Mouse (Mus musculus) stomach, postnatal 0 days (tissue): ENCODE measurements around the gene Ccl20. TPM values are rescaled to one million over a fixed set of nuclear protein-coding genes. Genes with fewer than 3 reads are reported as not detected.

Source experiments
- ATAC-seq: fragments of 200-750 bp; cut with Nextera tagmentation; 2 replicates; pipeline ENCODE4 v1.8.0; 2017; ENCODE audit not compliant: low FRiP score, low TSS enrichment
- DNase-seq: peaks from one replicate; pipeline ENCODE4 v3.0.0-alpha.2; 2016; ENCODE audit warnings: low spot score
- H3K27ac ChIP-seq: fragments of 300-500 bp; sonication (generic); replicated peaks from 2 replicates; pipeline ENCODE4 v1.5.1; 2014; ENCODE audit warnings: mild to moderate bottlenecking, control low read depth
- H3K27me3 ChIP-seq: fragments of 300-500 bp; sonication (generic); 2 replicates; pipeline ENCODE4 v1.6.1; 2014; ENCODE audit warnings: low read length; ENCODE audit not compliant: control insufficient read depth, insufficient read depth
- H3K36me3 ChIP-seq: fragments of 300-500 bp; sonication (generic); 2 replicates; pipeline ENCODE4 v1.6.1; 2014; ENCODE audit warnings: low read length, mixed read lengths; ENCODE audit not compliant: control insufficient read depth, insufficient read depth
- H3K4me1 ChIP-seq: fragments of 300-500 bp; sonication (generic); replicated peaks from 2 replicates; pipeline ENCODE4 v1.6.1; 2014; ENCODE audit warnings: antibody characterized with exemption; ENCODE audit not compliant: control insufficient read depth, insufficient read depth
- H3K4me2 ChIP-seq: fragments of 300-500 bp; sonication (generic); replicated peaks from 2 replicates; pipeline ENCODE4 v1.6.1; 2014; ENCODE audit warnings: low read depth, mild to moderate bottlenecking, control low read depth, moderate library complexity
- H3K4me3 ChIP-seq: fragments of 300-500 bp; sonication (generic); 2 replicates; pipeline ENCODE4 v1.5.1; 2014; ENCODE audit warnings: low read depth, low read length, control low read depth
- H3K9ac ChIP-seq: fragments of 300-500 bp; sonication (generic); 2 replicates; pipeline ENCODE4 v1.6.1; 2014; ENCODE audit warnings: mild to moderate bottlenecking, low read length, control low read depth, mixed read lengths
- H3K9me3 ChIP-seq: fragments of 300-500 bp; sonication (generic); 2 replicates; pipeline ENCODE4 v1.6.1; 2016; ENCODE audit warnings: low read length; ENCODE audit not compliant: control insufficient read depth
- CTCF ChIP-seq: IDR thresholded peaks from 2 replicates; pipeline ENCODE4 v1.5.1; 2016; ENCODE audit warnings: antibody characterized with exemption, low read depth, mild to moderate bottlenecking, moderate library complexity
- EP300 ChIP-seq: optimal IDR thresholded peaks from 2 replicates; pipeline ENCODE3; 2016; ENCODE audit warnings: antibody characterized with exemption
- WGBS: fragments of 180-500 bp; shearing (Covaris S2); extraction: QIAGEN DNeasy Blood & Tissue Kit; methylation state at CpG from one replicate; pipeline ENCODE4 v1.1.7; 2014; 5-methylcytosine and 5-hydroxymethylcytosine counted together
- polyA plus RNA-seq: library from polyadenylated mRNA; unstranded; fragments of >200 nt; fragmentation: Nextera tagmentation; extraction: Ambion mirVana; gene quantifications from 2 replicates; pipeline ENCODE4 v1.2.1, GENCODE M21; 2015

Ccl20 gene
- polyA plus RNA-seq, 1 experiment from 2014 or later: 15.2 TPM

- WGBS: 55% methylated on average over 2 of the region's 2 CpGs
- ATAC-seq: peak; percentile 61; the same call in 1 of the 2 replicates
These were observed 31.8 kb upstream of the Ccl20 start for GRCm38 (mm10) chr1:83084790-83085189.

GRCm38 (mm10) chr1:83091268-83091667, 25.3 kb upstream of the Ccl20 start:
- no peak for DNase-seq

More at GRCm38 (mm10) chr1:83084790-83085189, 31.8 kb upstream of the Ccl20 start:
- TF ChIP-seq EP300: no peak
- no peak for TF ChIP-seq CTCF
- no peak overlapping the region for H3K27ac ChIP-seq
- no peaks in the 10 kb centered on the region for H3K36me3 ChIP-seq
- H3K4me2 ChIP-seq: no peak overlapping the region
- H3K4me3 ChIP-seq: no peak overlapping the region
- no peaks in the 10 kb centered on the region for H3K9me3 ChIP-seq
- DNase-seq: no peak
- no peak overlapping the region for H3K9ac ChIP-seq
- no peaks in the 10 kb centered on the region for H3K27me3 ChIP-seq
- H3K4me1 ChIP-seq: no peaks in the 10 kb centered on the region

GRCm38 (mm10) chr1:83096935-83097334, 19.6 kb upstream of the Ccl20 start:
- no peak overlapping the region for H3K27ac ChIP-seq

More at GRCm38 (mm10) chr1:83091268-83091667, 25.3 kb upstream of the Ccl20 start:
- H3K9ac ChIP-seq: no peak overlapping the region
- 49% methylated on average over 3 of the region's 3 CpGs for WGBS
- no peak overlapping the region for H3K4me3 ChIP-seq
- no peaks in the 10 kb centered on the region for H3K9me3 ChIP-seq
- H3K4me1 ChIP-seq: no peaks in the 10 kb centered on the region
- H3K27ac ChIP-seq: no peak overlapping the region
- no peak for ATAC-seq
- no peaks in the 10 kb centered on the region for H3K27me3 ChIP-seq
- TF ChIP-seq EP300: no peak
- TF ChIP-seq CTCF: no peak
- no peak overlapping the region for H3K4me2 ChIP-seq
- no peaks in the 10 kb centered on the region for H3K36me3 ChIP-seq

GRCm38 (mm10) chr1:83099160-83099559, 17.4 kb upstream of the Ccl20 start:
- ATAC-seq (no peak), DNase-seq (no peak)
- no peak for TF ChIP-seq CTCF
- TF ChIP-seq EP300: no peak
- Histone ChIP-seq H3K27ac (no peak overlapping the region), H3K9me3 (no peaks in the 10 kb centered on the region), H3K9ac (no peak overlapping the region), H3K4me1 (no peaks in the 10 kb centered on the region), H3K36me3 (no peaks in the 10 kb centered on the region), H3K4me3 (no peak overlapping the region), H3K27me3 (no peaks in the 10 kb centered on the region), H3K4me2 (no peak overlapping the region)
- 76% methylated on average over 2 of the region's 2 CpGs for WGBS

More at GRCm38 (mm10) chr1:83096935-83097334, 19.6 kb upstream of the Ccl20 start:
- no peak overlapping the region for H3K9ac ChIP-seq
- no peak for TF ChIP-seq CTCF
- no peak for TF ChIP-seq EP300
- ATAC-seq (no peak), DNase-seq (no peak)
- no peaks in the 10 kb centered on the region for H3K9me3 ChIP-seq
- H3K4me3 ChIP-seq: no peak overlapping the region
- no peak overlapping the region for H3K4me2 ChIP-seq
- no peaks in the 10 kb centered on the region for H3K4me1 ChIP-seq
- no peaks in the 10 kb centered on the region for H3K27me3 ChIP-seq
- no peaks in the 10 kb centered on the region for H3K36me3 ChIP-seq
- 84% methylated on average over 4 of the region's 4 CpGs for WGBS

- Histone ChIP-seq H3K4me3 (no peak overlapping the region), H3K27me3 (no peaks in the 10 kb centered on the region), H3K4me2 (no peak overlapping the region), H3K27ac (no peak overlapping the region), H3K36me3 (no peaks in the 10 kb centered on the region), H3K9ac (no peak overlapping the region), H3K4me1 (no peaks in the 10 kb centered on the region), H3K9me3 (no peaks in the 10 kb centered on the region)
- DNase-seq (no peak), ATAC-seq (no peak)
- WGBS: 54% methylated on average over 7 of the region's 7 CpGs
- no peak for TF ChIP-seq CTCF
- TF ChIP-seq EP300: no peak
These were observed 16.9 kb upstream of the Ccl20 start for GRCm38 (mm10) chr1:83099580-83100137.

- no peak overlapping the region for H3K27ac ChIP-seq
- H3K4me1 ChIP-seq: no peaks in the 10 kb centered on the region
- 45% methylated on average over 3 of the region's 3 CpGs for WGBS
- H3K4me3 ChIP-seq: no peak overlapping the region
- no peaks in the 10 kb centered on the region for H3K9me3 ChIP-seq
- no peak overlapping the region for H3K4me2 ChIP-seq
- TF ChIP-seq EP300 (no peak), CTCF (no peak)
- ATAC-seq (no peak), DNase-seq (no peak)
- no peaks in the 10 kb centered on the region for H3K36me3 ChIP-seq
- H3K27me3 ChIP-seq: no peaks in the 10 kb centered on the region
- no peak overlapping the region for H3K9ac ChIP-seq
These were observed 14.7 kb upstream of the Ccl20 start for GRCm38 (mm10) chr1:83101891-83102290.
